Mouse (Mus musculus): Measurements from ENCODE around the gene Zfp512. TPM values are rescaled to one million over a fixed set of nuclear protein-coding genes. Genes with fewer than 3 reads are reported as not detected.
"Not testable (repeated sequence)": the region's sequence is repeated elsewhere in the genome, so short reads cannot be mapped to it uniquely, and the experiment has no call there.

Zfp512 gene
- 46.1 and 46.3 TPM in 2 replicates for polyA plus RNA-seq (2012; rRNA removed)

DNA sequence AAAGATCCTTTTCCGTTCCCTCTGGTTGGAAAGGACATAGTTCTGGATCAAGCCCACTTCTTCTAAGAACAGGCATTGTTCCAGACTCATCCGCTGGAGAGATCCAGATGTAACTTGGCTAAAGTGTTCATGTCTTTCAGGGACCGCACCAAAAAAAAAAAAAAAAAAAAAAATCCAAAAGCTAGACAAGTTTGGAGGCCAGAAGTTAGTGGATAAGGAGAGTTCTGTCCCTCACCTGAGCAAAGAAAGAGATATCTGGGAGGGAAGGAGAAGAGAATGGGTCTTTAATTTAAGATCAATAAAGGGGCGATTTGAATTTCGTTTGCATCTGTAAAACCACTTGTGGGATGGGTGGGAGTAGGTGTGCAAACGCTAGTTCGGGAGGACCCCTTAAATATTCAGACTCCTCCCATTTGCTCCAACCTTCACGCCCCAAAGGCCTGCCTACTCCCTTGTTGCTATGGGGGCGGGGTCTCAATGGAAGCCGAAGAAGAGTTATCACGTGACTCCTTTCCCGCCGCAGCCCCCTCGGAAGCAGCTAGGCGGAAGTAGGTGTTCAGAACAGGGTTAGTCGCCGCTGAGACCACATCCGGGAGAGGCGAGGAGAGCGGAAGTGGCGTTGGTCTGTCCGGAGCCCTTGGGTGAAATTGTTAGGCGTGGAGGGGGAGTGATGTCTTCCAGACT, at the start of gene Zfp512:
Zfp512 (plus strand) TSS at position 554 of the 684 bp plus-strand sequence.
- peak; percentile 44; the same call in 1 of the 2 replicates for TF ChIP-seq POLR2A (IDR thresholded peaks at IDR 0.05; ENCODE audit: borderline replicate concordance, insufficient read depth, low read length)
- no peak for TF ChIP-seq CTCF (IDR thresholded peaks at IDR 0.05; ENCODE audit: borderline replicate concordance, insufficient read depth, low read depth, low read length)
- peak; percentile 88 to 94 for DNase-seq
- H3K4me3 ChIP-seq (replicated peaks; ENCODE audit: insufficient read depth, low read depth, low read length): peak within 1 kb of the TSS; percentile 57
- H3K27ac ChIP-seq (ENCODE audit: insufficient read depth, low read length): no peak within 1 kb of the TSS
- WGBS: 5% methylated on average over 23 of the region's 23 CpGs
- no peaks in the 10 kb centered on the region for H3K4me1 ChIP-seq (ENCODE audit: control insufficient read depth, insufficient read depth, low read length)
- H3K27me3 ChIP-seq (ENCODE audit: control insufficient read depth, insufficient read depth, low read length): no peaks in the 10 kb centered on the region

DNA sequence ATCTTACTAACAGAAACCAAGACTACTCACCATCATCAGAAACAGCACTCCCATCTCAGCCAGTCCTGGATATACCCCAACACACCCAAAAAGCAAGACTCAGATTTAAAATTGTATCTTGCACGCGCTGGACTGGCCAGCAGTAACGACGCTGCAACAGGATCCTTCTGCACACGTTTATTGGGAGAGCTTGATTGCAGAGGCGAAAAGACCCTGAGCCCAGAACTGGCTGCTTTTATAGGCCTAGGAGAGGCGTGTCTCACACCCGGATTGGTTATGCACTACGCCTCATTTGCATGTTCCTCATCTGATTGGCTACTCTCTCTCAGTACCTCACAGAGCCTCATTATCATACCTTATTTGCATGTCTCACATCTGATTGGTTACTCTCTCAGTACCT, 17.5 kb upstream of the Zfp512 start:
- WGBS: 92% methylated on average over 9 of the region's 9 CpGs
- H3K27ac ChIP-seq (ENCODE audit: insufficient read depth, low read length); H3K4me3 ChIP-seq (replicated peaks; ENCODE audit: insufficient read depth, low read depth, low read length); H3K4me1 ChIP-seq (ENCODE audit: control insufficient read depth, insufficient read depth, low read length); DNase-seq; H3K27me3 ChIP-seq (ENCODE audit: control insufficient read depth, insufficient read depth, low read length): not testable (repeated sequence)

DNA sequence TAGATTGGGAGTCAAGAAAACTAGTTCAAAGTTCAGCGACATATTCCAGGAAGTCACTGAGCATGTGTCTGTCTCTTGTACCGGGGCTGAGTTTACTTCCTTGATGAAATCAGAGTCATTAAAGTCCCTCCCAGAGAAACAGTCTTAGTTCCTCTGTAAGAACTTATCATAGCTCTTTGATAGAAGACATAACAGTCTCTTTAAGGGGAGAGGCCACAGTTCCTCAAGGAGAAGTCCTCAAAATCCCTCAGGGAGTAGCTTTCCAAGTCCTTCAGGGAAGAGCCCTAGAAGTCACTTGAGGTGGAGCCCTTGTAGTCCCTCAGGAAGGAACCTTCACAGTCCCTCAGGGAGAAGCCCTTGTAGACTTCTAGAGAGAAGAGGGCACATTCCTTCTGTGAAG, 895 bp upstream of the Zfp512 start:
- Histone ChIP-seq H3K27ac (ENCODE audit: insufficient read depth, low read length) (no peak overlapping the region), H3K27me3 (ENCODE audit: control insufficient read depth, insufficient read depth, low read length) (no peaks in the 10 kb centered on the region), H3K4me3 (replicated peaks; ENCODE audit: insufficient read depth, low read depth, low read length) (no peak overlapping the region), H3K4me1 (ENCODE audit: control insufficient read depth, insufficient read depth, low read length) (no peaks in the 10 kb centered on the region)
- no peak for DNase-seq
- TF ChIP-seq POLR2A (IDR thresholded peaks at IDR 0.05; ENCODE audit: borderline replicate concordance, insufficient read depth, low read length) (no peak), CTCF (IDR thresholded peaks at IDR 0.05; ENCODE audit: borderline replicate concordance, insufficient read depth, low read depth, low read length) (no peak)
- 95% methylated on average over 2 of the region's 2 CpGs for WGBS

DNA sequence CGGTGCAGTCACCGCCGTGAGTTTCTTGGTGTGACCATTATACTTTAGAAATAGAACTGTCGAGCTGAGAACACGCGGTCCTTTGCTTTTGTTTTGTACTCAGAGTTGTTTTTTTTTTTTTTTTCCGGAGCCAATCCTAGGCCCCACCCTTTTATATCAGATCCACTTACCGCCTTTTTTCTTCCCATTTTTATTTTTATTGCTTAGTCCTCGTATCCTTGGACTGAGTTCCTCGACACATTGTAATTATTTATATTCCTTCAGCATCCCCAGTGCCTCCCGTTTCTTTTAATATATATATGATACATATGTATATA, 289 bp downstream of the Zfp512 start:
- H3K27ac ChIP-seq (ENCODE audit: insufficient read depth, low read length): no peak overlapping the region
- H3K4me1 ChIP-seq (ENCODE audit: control insufficient read depth, insufficient read depth, low read length): no peaks in the 10 kb centered on the region
- DNase-seq: no peak
- H3K4me3 ChIP-seq (replicated peaks; ENCODE audit: insufficient read depth, low read depth, low read length): peak overlapping the region; percentile 57
- TF ChIP-seq POLR2A (IDR thresholded peaks at IDR 0.05; ENCODE audit: borderline replicate concordance, insufficient read depth, low read length): no peak
- TF ChIP-seq CTCF (IDR thresholded peaks at IDR 0.05; ENCODE audit: borderline replicate concordance, insufficient read depth, low read depth, low read length): no peak
- H3K27me3 ChIP-seq (ENCODE audit: control insufficient read depth, insufficient read depth, low read length): no peaks in the 10 kb centered on the region
- WGBS: under 1% methylated on average over 11 of the region's 11 CpGs

DNA sequence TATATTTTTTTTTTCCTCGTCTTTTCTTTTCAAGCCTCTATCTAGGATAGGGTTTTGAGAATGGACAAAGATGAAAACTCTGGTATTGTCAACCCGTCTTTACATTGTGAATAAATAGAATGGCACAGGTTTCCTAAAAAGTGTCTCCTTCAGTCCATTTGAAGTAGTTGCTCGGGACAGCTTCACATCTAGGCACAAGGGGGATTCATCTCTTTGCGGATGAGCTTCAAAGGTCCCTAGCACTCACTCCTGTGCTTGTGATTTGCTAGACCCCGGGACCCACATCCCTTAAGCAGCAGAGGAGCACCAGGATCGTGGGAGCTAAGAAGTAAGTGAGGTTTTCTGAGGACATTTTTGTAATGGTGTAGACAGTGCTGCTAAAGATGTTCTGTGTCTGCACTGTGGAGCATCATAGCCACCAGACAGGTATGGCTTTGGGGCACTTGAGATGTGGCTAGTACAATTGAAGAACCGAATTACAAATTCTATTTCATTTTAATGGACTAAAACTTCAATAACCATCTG, 717 bp downstream of the Zfp512 start:
- no peak for DNase-seq
- Histone ChIP-seq H3K4me3 (replicated peaks; ENCODE audit: insufficient read depth, low read depth, low read length) (peak overlapping the region; percentile 48), H3K27ac (ENCODE audit: insufficient read depth, low read length) (no peak overlapping the region), H3K4me1 (ENCODE audit: control insufficient read depth, insufficient read depth, low read length) (no peaks in the 10 kb centered on the region), H3K27me3 (ENCODE audit: control insufficient read depth, insufficient read depth, low read length) (no peaks in the 10 kb centered on the region)
- TF ChIP-seq POLR2A (IDR thresholded peaks at IDR 0.05; ENCODE audit: borderline replicate concordance, insufficient read depth, low read length) (no peak), CTCF (IDR thresholded peaks at IDR 0.05; ENCODE audit: borderline replicate concordance, insufficient read depth, low read depth, low read length) (no peak)
- whole genome bisulfite sequencing: 11% methylated on average over 7 of the region's 7 CpGs

DNA sequence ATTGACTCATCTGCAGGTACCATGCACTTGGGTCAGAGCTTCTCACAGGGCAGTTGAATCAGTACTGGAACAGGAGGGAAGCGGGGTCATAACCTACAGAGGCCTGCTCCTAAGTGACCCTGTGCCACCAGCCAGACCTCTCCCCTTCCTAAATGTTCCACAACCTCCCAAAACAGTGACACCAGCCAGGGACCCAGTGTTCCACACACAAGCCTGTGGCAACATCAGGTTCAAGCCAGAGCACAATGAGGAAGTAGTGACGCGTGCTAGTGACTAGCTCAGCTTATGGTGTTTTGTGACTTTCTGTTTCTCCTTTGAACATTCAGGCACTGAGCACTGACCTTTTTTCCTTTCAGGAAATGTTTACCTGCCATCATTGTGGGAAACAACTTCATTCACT, 15.6 kb downstream of the Zfp512 start:
- 90% methylated on average over 3 of the region's 3 CpGs for WGBS

DNA sequence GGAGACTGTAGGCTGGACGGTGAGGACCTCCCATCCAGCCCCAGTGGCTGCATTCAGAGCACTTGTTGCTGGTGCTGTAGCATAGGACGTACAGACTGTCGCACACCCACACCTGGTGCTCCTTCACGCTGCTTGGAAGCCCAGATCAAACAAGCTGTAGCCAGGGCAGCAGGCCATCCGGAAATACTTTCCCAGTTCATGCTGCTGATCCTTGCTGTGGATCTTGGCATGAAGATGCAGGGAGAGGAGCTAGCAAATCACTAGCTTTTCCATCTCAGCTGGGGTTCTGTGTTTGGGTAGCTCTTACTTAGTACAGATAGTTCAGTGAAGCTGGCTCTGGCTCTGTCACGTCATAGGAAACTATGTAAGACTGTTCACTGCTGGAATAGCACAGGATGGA, 17.5 kb downstream of the Zfp512 start:
- TF ChIP-seq CTCF (IDR thresholded peaks at IDR 0.05; ENCODE audit: borderline replicate concordance, insufficient read depth, low read depth, low read length) (no peak), POLR2A (IDR thresholded peaks at IDR 0.05; ENCODE audit: borderline replicate concordance, insufficient read depth, low read length) (no peak)
- Histone ChIP-seq H3K27ac (ENCODE audit: insufficient read depth, low read length) (no peak overlapping the region), H3K4me3 (replicated peaks; ENCODE audit: insufficient read depth, low read depth, low read length) (no peak overlapping the region), H3K4me1 (ENCODE audit: control insufficient read depth, insufficient read depth, low read length) (no peaks in the 10 kb centered on the region), H3K27me3 (ENCODE audit: control insufficient read depth, insufficient read depth, low read length) (no peaks in the 10 kb centered on the region)
- no peak for DNase-seq
- WGBS: 84% methylated on average over 6 of the region's 6 CpGs

More for the DNA sequence above, 15.6 kb downstream of the Zfp512 start:
- Histone ChIP-seq H3K4me3 (replicated peaks; ENCODE audit: insufficient read depth, low read depth, low read length) (no peak overlapping the region), H3K27me3 (ENCODE audit: control insufficient read depth, insufficient read depth, low read length) (no peaks in the 10 kb centered on the region), H3K27ac (ENCODE audit: insufficient read depth, low read length) (no peak overlapping the region), H3K4me1 (ENCODE audit: control insufficient read depth, insufficient read depth, low read length) (no peaks in the 10 kb centered on the region)
- no peak for TF ChIP-seq CTCF (IDR thresholded peaks at IDR 0.05; ENCODE audit: borderline replicate concordance, insufficient read depth, low read depth, low read length)
- no peak for TF ChIP-seq POLR2A (IDR thresholded peaks at IDR 0.05; ENCODE audit: borderline replicate concordance, insufficient read depth, low read length)
- DNase-seq: no peak

DNA sequence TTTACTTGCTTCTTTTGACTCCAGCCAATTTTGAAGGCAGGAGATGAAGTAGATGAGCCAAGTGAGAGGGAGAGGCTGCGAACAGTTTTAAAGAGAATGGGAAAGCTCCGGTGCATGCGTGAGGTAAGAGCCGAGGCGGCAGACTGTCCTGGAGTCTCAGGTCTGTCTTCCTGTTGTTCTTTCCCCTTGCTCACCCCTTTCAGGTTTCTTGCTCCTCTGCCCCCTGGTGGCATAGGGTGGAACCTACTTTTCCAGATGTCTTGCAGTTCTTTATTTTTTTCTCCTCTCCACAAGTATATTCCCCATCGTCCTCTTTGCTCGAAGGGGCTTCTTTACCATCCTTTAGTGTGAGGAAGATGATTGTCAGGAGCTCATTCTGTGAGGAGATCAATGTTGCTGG, 18.1 kb downstream of the Zfp512 start:
- TF ChIP-seq POLR2A (IDR thresholded peaks at IDR 0.05; ENCODE audit: borderline replicate concordance, insufficient read depth, low read length): no peak
- TF ChIP-seq CTCF (IDR thresholded peaks at IDR 0.05; ENCODE audit: borderline replicate concordance, insufficient read depth, low read depth, low read length): peak; percentile 15; the same call in 1 of the 2 replicates
- no peak for DNase-seq
- no peak overlapping the region for H3K4me3 ChIP-seq (replicated peaks; ENCODE audit: insufficient read depth, low read depth, low read length)
- no peaks in the 10 kb centered on the region for H3K27me3 ChIP-seq (ENCODE audit: control insufficient read depth, insufficient read depth, low read length)
- H3K4me1 ChIP-seq (ENCODE audit: control insufficient read depth, insufficient read depth, low read length): no peaks in the 10 kb centered on the region
- H3K27ac ChIP-seq (ENCODE audit: insufficient read depth, low read length): no peak overlapping the region
- 77% methylated on average over 7 of the region's 7 CpGs for WGBS
